Comparison of ENCODE assay signal across 8 mouse cellular contexts in the genomic region with DNA sequence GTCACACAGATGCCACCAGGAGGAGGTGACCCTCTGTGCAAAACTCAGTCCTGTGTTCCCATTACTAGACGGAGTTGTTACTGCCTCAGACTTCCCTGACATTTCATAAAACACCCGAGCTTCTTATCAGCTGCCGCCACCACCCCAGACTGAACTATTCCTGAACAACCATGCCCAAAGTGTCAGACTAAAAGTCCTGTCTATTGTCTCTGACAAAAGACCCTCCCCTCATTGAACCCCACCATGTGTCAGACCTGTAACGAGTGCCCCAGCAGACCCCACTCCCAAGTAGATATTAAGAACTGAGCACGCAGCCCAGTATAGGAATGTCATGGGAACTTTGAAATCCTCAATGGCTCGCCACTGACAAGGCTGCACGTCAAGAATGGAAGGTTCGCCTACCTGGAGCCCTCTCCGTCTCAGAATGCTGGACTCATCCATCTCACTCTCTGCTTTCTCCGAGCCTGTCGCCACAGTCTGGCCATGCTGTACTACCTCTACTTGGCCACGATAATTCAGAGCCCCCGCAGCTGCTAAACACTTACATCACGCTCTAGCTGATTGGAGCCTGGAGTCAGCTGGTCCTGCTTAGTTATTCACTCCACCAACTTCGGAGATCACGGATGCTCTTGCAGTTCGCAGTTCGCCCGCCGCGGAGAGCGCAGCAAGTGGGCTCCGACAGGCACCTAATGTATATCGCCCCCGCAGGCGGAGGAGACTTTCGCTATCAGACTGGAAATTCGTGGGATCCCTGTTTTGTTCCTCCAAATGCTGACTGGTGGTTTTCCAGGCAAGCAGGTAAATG.
DNase-seq lines count a peak whose midpoint lies in the region; ATAC-seq lines count a peak whose summit lies in the region.

No protein-coding gene starts in this region.

- no peak overlapping the region for H3K27ac ChIP-seq in hindbrain, embryonic 11.5 days (ENCODE audit: low read depth, low read length)
- peak overlapping the region; percentile 42 for H3K27ac ChIP-seq in neural tube, embryonic 15.5 days (replicated peaks)

- ATAC-seq in hindbrain, embryonic 11.5 days (ENCODE audit: low FRiP score), result peak; percentile 83
- peak; percentile 91 for ATAC-seq in neural tube, embryonic 15.5 days (ENCODE audit: low FRiP score)

- H3K9me3 ChIP-seq in hindbrain, embryonic 11.5 days (ENCODE audit: control insufficient read depth, low read length), result no peaks in the 10 kb centered on the region
- no peaks in the 10 kb centered on the region for H3K9me3 ChIP-seq in neural tube, embryonic 15.5 days (replicated peaks)

- H3K4me3 ChIP-seq in hindbrain, embryonic 11.5 days (ENCODE audit: low read depth, low read length), result peak overlapping the region; percentile 32
- peak overlapping the region; percentile 44 for H3K4me3 ChIP-seq in neural tube, embryonic 15.5 days (replicated peaks)

- H3K4me2 ChIP-seq in hindbrain, embryonic 11.5 days (replicated peaks; ENCODE audit: low read depth, low read length), result peak overlapping the region; percentile 65
- H3K4me2 ChIP-seq in neural tube, embryonic 15.5 days, result peak overlapping the region; percentile 79

- no peaks in the 10 kb centered on the region for H3K27me3 ChIP-seq in hindbrain, embryonic 11.5 days (ENCODE audit: control insufficient read depth, insufficient read depth, low read length)
- 0 out of 2 replicates have a peak, but pooled peaks cover 4% of the 10 kb centered on the region for H3K27me3 ChIP-seq in neural tube, embryonic 15.5 days (replicated peaks)

- no peaks in the 10 kb centered on the region for H3K36me3 ChIP-seq in hindbrain, embryonic 11.5 days (ENCODE audit: control insufficient read depth, insufficient read depth, low read length)
- no peaks in the 10 kb centered on the region for H3K36me3 ChIP-seq in neural tube, embryonic 15.5 days

- DNase-seq in NIH3T3 (ENCODE audit: low read depth), result peak; percentile 39
- DNase-seq in cerebellum, postnatal 14 days, result peak; percentile 42 to 58
- DNase-seq in frontal cortex, postnatal 14 days (ENCODE audit: low spot score in 2 of 2), result peak; percentile 60 to 71
- DNase-seq in hindbrain, embryonic 11.5 days (ENCODE audit: low spot score), result peak; percentile 77
- peak; percentile 87 for DNase-seq in layer of hippocampus, adult 9-11 months
- DNase-seq in lung, adult 18-20 months, result peak; percentile 6 to 9
- DNase-seq in urinary bladder, postnatal 14 days (ENCODE audit: low spot score), result peak; percentile 33

- 10% methylated on average over 28 of the region's 28 CpGs for WGBS in hindbrain, embryonic 11.5 days
- 5% methylated on average over 28 of the region's 28 CpGs for WGBS in neural tube, embryonic 15.5 days

- H3K4me1 ChIP-seq in hindbrain, embryonic 11.5 days (replicated peaks; ENCODE audit: control insufficient read depth, insufficient read depth, low read length), result peaks cover 2% of the 10 kb centered on the region; the same call in 1 of the 2 replicates
- peaks cover 18% of the 10 kb centered on the region for H3K4me1 ChIP-seq in neural tube, embryonic 15.5 days

- peak overlapping the region; percentile 32; the same call in 1 of the 2 replicates for H3K9ac ChIP-seq in hindbrain, embryonic 11.5 days (ENCODE audit: low read depth, low read length)
- peak overlapping the region; percentile 42 for H3K9ac ChIP-seq in neural tube, embryonic 15.5 days (replicated peaks)

Comparison
In these comparisons a context has a peak if more than half of its experiments do, and no peak if none do; other contexts are left out.
1. DNase-seq: peak in every context shown above with its lines; median percentile 87 in layer of hippocampus, adult 9-11 months; 77 in hindbrain, embryonic 11.5 days; 66 in frontal cortex, postnatal 14 days; 50 in cerebellum, postnatal 14 days; 39 in NIH3T3; 33 in urinary bladder, postnatal 14 days; 8 in lung, adult 18-20 months.